Mouse (Mus musculus): ENCODE data around the gene Map2k3. TPM values are rescaled to one million over a fixed set of nuclear protein-coding genes. Genes with fewer than 3 reads are reported as not detected.
A peak's percentile ranks its signal among the peaks of the same experiment; 100 is the strongest.
"Not testable (repeated sequence)": the region's sequence is repeated elsewhere in the genome, so short reads cannot be mapped to it uniquely, and the experiment has no call there.

Gene Map2k3
- polyA plus RNA-seq (2015; fragmentation: Nextera tagmentation; extraction: Ambion mirVana) = 116 and 121 TPM in 2 replicates

- under 1% methylated on average over 58 of the region's 59 CpGs for WGBS
- peak; percentile 92 for ATAC-seq (ENCODE audit: insufficient read depth, low FRiP score, low read depth)
- Histone ChIP-seq H3K36me3 (no peaks in the 10 kb centered on the region), H3K9ac (peak within 1 kb of the TSS; percentile 92), H3K9me3 (no peaks in the 10 kb centered on the region), H3K27ac (peak within 1 kb of the TSS; percentile 82), H3K27me3 (replicated peaks) (no peaks in the 10 kb centered on the region), H3K4me3 (replicated peaks) (peak within 1 kb of the TSS; percentile 97), H3K4me2 (peak within 1 kb of the TSS; percentile 80), H3K4me1 (peaks cover 45% of the 10 kb centered on the region)
Observed at GRCm38 (mm10) chr11:60931869-60932481, at the start of gene Map2k3. Gene Map2k3 (plus strand): TSS chr11:60932033.

GRCm38 (mm10) chr11:60882386-60882785 is 49.4 kb upstream of the Map2k3 start:
- Histone ChIP-seq H3K9me3 (no peaks in the 10 kb centered on the region), H3K4me1 (peaks cover 3% of the 10 kb centered on the region), H3K27me3 (replicated peaks) (no peaks in the 10 kb centered on the region), H3K36me3 (no peaks in the 10 kb centered on the region), H3K27ac (no peak overlapping the region), H3K4me2 (no peak overlapping the region), H3K9ac (no peak overlapping the region), H3K4me3 (replicated peaks) (no peak overlapping the region)
- 72% methylated on average over 3 of the region's 3 CpGs for WGBS
- no peak for ATAC-seq (ENCODE audit: insufficient read depth, low FRiP score, low read depth)

GRCm38 (mm10) chr11:60886986-60887385 is 44.8 kb upstream of the Map2k3 start:
- not testable (repeated sequence) for H3K9me3 ChIP-seq

GRCm38 (mm10) chr11:60889861-60890260 is 42.0 kb upstream of the Map2k3 start:
- no peak overlapping the region for H3K27ac ChIP-seq

More at GRCm38 (mm10) chr11:60886986-60887385, 44.8 kb upstream of the Map2k3 start:
- not testable (repeated sequence) for H3K9ac ChIP-seq; H3K4me1 ChIP-seq; ATAC-seq (ENCODE audit: insufficient read depth, low FRiP score, low read depth); H3K4me2 ChIP-seq; H3K36me3 ChIP-seq; H3K27me3 ChIP-seq (replicated peaks); H3K27ac ChIP-seq; H3K4me3 ChIP-seq (replicated peaks)
- 76% methylated on average over 3 of the region's 3 CpGs for WGBS

GRCm38 (mm10) chr11:60890286-60890685 is 41.5 kb upstream of the Map2k3 start:
- H3K9me3 ChIP-seq = no peaks in the 10 kb centered on the region
- no peak overlapping the region for H3K4me3 ChIP-seq (replicated peaks)
- no peaks in the 10 kb centered on the region for H3K4me1 ChIP-seq
- no peaks in the 10 kb centered on the region for H3K27me3 ChIP-seq (replicated peaks)
- WGBS = 63% methylated on average over 6 of the region's 6 CpGs
- no peaks in the 10 kb centered on the region for H3K36me3 ChIP-seq
- no peak for ATAC-seq (ENCODE audit: insufficient read depth, low FRiP score, low read depth)
- H3K9ac ChIP-seq = no peak overlapping the region
- H3K27ac ChIP-seq = no peak overlapping the region
- H3K4me2 ChIP-seq = no peak overlapping the region

More at GRCm38 (mm10) chr11:60889861-60890260, 42.0 kb upstream of the Map2k3 start:
- H3K27me3 ChIP-seq (replicated peaks) = no peaks in the 10 kb centered on the region
- H3K4me3 ChIP-seq (replicated peaks) = no peak overlapping the region
- no peak overlapping the region for H3K9ac ChIP-seq
- no peak overlapping the region for H3K4me2 ChIP-seq
- no peaks in the 10 kb centered on the region for H3K9me3 ChIP-seq
- no peak for ATAC-seq (ENCODE audit: insufficient read depth, low FRiP score, low read depth)
- 57% methylated on average over 2 of the region's 2 CpGs for WGBS
- H3K4me1 ChIP-seq = no peaks in the 10 kb centered on the region
- no peaks in the 10 kb centered on the region for H3K36me3 ChIP-seq

GRCm38 (mm10) chr11:60890744-60891143 is 41.1 kb upstream of the Map2k3 start:
- H3K9ac ChIP-seq = no peak overlapping the region
- WGBS = 55% methylated on average over 3 of the region's 3 CpGs
- no peak overlapping the region for H3K27ac ChIP-seq
- H3K27me3 ChIP-seq (replicated peaks) = no peaks in the 10 kb centered on the region
- ATAC-seq (ENCODE audit: insufficient read depth, low FRiP score, low read depth) = no peak
- H3K4me3 ChIP-seq (replicated peaks) = no peak overlapping the region
- no peaks in the 10 kb centered on the region for H3K9me3 ChIP-seq
- H3K4me1 ChIP-seq = no peaks in the 10 kb centered on the region; the same call in 1 of the 2 replicates
- H3K36me3 ChIP-seq = no peaks in the 10 kb centered on the region
- H3K4me2 ChIP-seq = no peak overlapping the region

- H3K9ac ChIP-seq = no peak overlapping the region
- peak; percentile 35; the same call in 1 of the 2 replicates for ATAC-seq (ENCODE audit: insufficient read depth, low FRiP score, low read depth)
- H3K36me3 ChIP-seq = no peaks in the 10 kb centered on the region
- 17% methylated on average over 4 of the region's 4 CpGs for WGBS
- H3K27ac ChIP-seq = no peak overlapping the region
- no peak overlapping the region for H3K4me2 ChIP-seq
- no peaks in the 10 kb centered on the region; the same call in 1 of the 2 replicates for H3K4me1 ChIP-seq
- no peaks in the 10 kb centered on the region for H3K9me3 ChIP-seq
- no peaks in the 10 kb centered on the region for H3K27me3 ChIP-seq (replicated peaks)
- H3K4me3 ChIP-seq (replicated peaks) = no peak overlapping the region
Observed at GRCm38 (mm10) chr11:60895915-60896314, 35.9 kb upstream of the Map2k3 start.

- no peak overlapping the region for H3K27ac ChIP-seq
- no peaks in the 10 kb centered on the region for H3K27me3 ChIP-seq (replicated peaks)
- H3K4me3 ChIP-seq (replicated peaks) = no peak overlapping the region
- 77% methylated on average over 7 of the region's 7 CpGs for WGBS
- H3K9me3 ChIP-seq = no peaks in the 10 kb centered on the region
- H3K4me2 ChIP-seq = no peak overlapping the region
- ATAC-seq (ENCODE audit: insufficient read depth, low FRiP score, low read depth) = no peak
- peaks cover 19% of the 10 kb centered on the region for H3K36me3 ChIP-seq
- no peaks in the 10 kb centered on the region for H3K4me1 ChIP-seq
- H3K9ac ChIP-seq = no peak overlapping the region
Observed at GRCm38 (mm10) chr11:60902001-60902400, 29.8 kb upstream of the Map2k3 start.

GRCm38 (mm10) chr11:60902486-60902885 is 29.3 kb upstream of the Map2k3 start:
- no peak overlapping the region for H3K4me3 ChIP-seq (replicated peaks)
- H3K9ac ChIP-seq = no peak overlapping the region
- H3K4me1 ChIP-seq = no peaks in the 10 kb centered on the region
- no peak overlapping the region for H3K27ac ChIP-seq
- WGBS = 47% methylated on average over 4 of the region's 4 CpGs
- H3K4me2 ChIP-seq = no peak overlapping the region
- H3K9me3 ChIP-seq = no peaks in the 10 kb centered on the region
- no peaks in the 10 kb centered on the region for H3K27me3 ChIP-seq (replicated peaks)
- ATAC-seq (ENCODE audit: insufficient read depth, low FRiP score, low read depth) = no peak
- H3K36me3 ChIP-seq = peaks cover 19% of the 10 kb centered on the region

GRCm38 (mm10) chr11:60903661-60904061 is 28.2 kb upstream of the Map2k3 start:
- Histone ChIP-seq H3K9me3 (no peaks in the 10 kb centered on the region), H3K4me1 (no peaks in the 10 kb centered on the region), H3K27ac (no peak overlapping the region), H3K4me2 (no peak overlapping the region), H3K36me3 (peaks cover 19% of the 10 kb centered on the region), H3K9ac (no peak overlapping the region), H3K27me3 (replicated peaks) (no peaks in the 10 kb centered on the region), H3K4me3 (replicated peaks) (no peak overlapping the region)
- WGBS = 88% methylated on average over 6 of the region's 6 CpGs
- no peak for ATAC-seq (ENCODE audit: insufficient read depth, low FRiP score, low read depth)

- H3K4me2 ChIP-seq = no peak overlapping the region
- H3K9ac ChIP-seq = no peak overlapping the region
- no peaks in the 10 kb centered on the region for H3K27me3 ChIP-seq (replicated peaks)
- no peak overlapping the region for H3K27ac ChIP-seq
- no peak overlapping the region for H3K4me3 ChIP-seq (replicated peaks)
- H3K4me1 ChIP-seq = no peaks in the 10 kb centered on the region
- H3K9me3 ChIP-seq = no peaks in the 10 kb centered on the region
- 89% methylated on average over 10 of the region's 10 CpGs for WGBS
- peaks cover 19% of the 10 kb centered on the region for H3K36me3 ChIP-seq
- ATAC-seq (ENCODE audit: insufficient read depth, low FRiP score, low read depth) = no peak
Observed at GRCm38 (mm10) chr11:60905407-60906120, 26.3 kb upstream of the Map2k3 start.

- no peaks in the 10 kb centered on the region for H3K9me3 ChIP-seq
- no peak overlapping the region for H3K27ac ChIP-seq
- no peak for ATAC-seq (ENCODE audit: insufficient read depth, low FRiP score, low read depth)
- no peaks in the 10 kb centered on the region for H3K27me3 ChIP-seq (replicated peaks)
- no peak overlapping the region for H3K9ac ChIP-seq
- H3K4me2 ChIP-seq = no peak overlapping the region
- peaks cover 2% of the 10 kb centered on the region; the same call in 1 of the 2 replicates for H3K4me1 ChIP-seq
- peaks cover 19% of the 10 kb centered on the region for H3K36me3 ChIP-seq
- no peak overlapping the region for H3K4me3 ChIP-seq (replicated peaks)
- WGBS = 92% methylated on average over 4 of the region's 4 CpGs
Observed at GRCm38 (mm10) chr11:60906449-60906848, 25.4 kb upstream of the Map2k3 start.
